Mouse (Mus musculus): ENCODE data around the gene Pck1. TPM values are rescaled to one million over a fixed set of nuclear protein-coding genes. Genes with fewer than 3 reads are reported as not detected.

Pck1 gene
- total and polyA plus RNA-seq, 3 experiments = 18.0 to 35.3 (median 20.5) TPM

DNA sequence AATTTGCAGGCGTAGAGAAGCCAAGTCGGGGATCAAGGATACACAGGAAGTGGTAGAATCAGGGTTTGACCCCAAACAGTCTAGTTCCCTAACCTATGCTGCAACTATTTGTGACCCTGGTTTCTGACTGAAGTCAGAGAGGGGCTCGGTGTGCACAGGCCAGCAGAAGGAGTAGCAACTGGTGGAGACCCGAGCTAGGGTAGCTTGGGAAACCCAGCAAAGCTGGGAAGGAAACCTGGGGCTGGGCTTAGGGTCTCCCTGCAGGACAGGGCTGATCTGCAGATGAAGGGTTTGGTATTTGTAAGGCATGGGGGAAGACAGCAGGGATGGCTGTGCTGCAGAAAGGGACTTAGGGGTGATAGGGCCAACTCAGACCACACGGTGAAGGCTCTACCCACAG is 24.6 kb downstream of the Pck1 start:
- H3K4me1 ChIP-seq (ENCODE audit: control insufficient read depth, insufficient read depth, low read length) = peaks cover 2% of the 10 kb centered on the region; the same call in 1 of the 2 replicates
- H3K27me3 ChIP-seq (ENCODE audit: control insufficient read depth, insufficient read depth, low read length) = no peaks in the 10 kb centered on the region
- no peak overlapping the region for H3K27ac ChIP-seq

DNA sequence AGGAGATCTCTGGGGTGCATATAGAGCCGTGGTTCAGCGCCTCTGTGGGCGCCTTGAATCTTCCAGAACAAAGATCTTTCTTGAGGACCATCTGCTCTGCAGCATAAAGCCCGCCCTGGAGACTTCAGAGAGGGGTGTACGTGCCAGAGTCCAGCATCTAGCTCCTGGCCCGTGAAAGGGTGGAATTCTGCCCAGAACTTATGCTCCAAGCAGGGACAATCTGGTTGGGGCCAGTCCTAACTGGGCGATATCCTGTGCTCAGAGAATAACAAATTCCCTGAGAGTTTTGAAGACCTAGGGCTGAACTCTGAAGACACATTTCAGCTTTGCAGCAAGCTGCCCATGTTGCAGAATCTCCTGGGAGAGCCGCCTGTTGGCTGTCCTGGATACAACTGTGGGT is 25.1 kb downstream of the Pck1 start:
- no peak overlapping the region for H3K4me3 ChIP-seq
- 59% methylated on average over 8 of the region's 8 CpGs for WGBS
- H3K9ac ChIP-seq (ENCODE audit: low read depth, low read length) = no peak overlapping the region
- no peaks in the 10 kb centered on the region for H3K27me3 ChIP-seq (ENCODE audit: control insufficient read depth, insufficient read depth, low read length)
- DNase-seq = no peak
- intact Hi-C loops (cut with DNase I) = loop anchor here (10.0 kb wide), 1 partner anchor 163 kb away; no protein-coding TSS in a partner anchor
- no peak overlapping the region for H3K27ac ChIP-seq
- no peaks in the 10 kb centered on the region for H3K79me2 ChIP-seq (replicated peaks; ENCODE audit: control insufficient read depth, insufficient read depth, low read length)
- peaks cover 2% of the 10 kb centered on the region; the same call in 1 of the 2 replicates for H3K4me1 ChIP-seq (ENCODE audit: control insufficient read depth, insufficient read depth, low read length)
- H3K36me3 ChIP-seq (ENCODE audit: control insufficient read depth, insufficient read depth, low read length) = no peaks in the 10 kb centered on the region
- TF ChIP-seq CTCF (IDR thresholded peaks at IDR 0.05) = no peak
- TF ChIP-seq POLR2A (IDR thresholded peaks at IDR 0.05; ENCODE audit: insufficient read depth, low read depth, low read length) = no peak
- no peak for TF ChIP-seq EP300 (IDR thresholded peaks at IDR 0.05; ENCODE audit: insufficient read depth, low read depth, low read length)

More for the DNA sequence above, 24.6 kb downstream of the Pck1 start:
- Histone ChIP-seq H3K36me3 (ENCODE audit: control insufficient read depth, insufficient read depth, low read length) (no peaks in the 10 kb centered on the region), H3K4me3 (no peak overlapping the region), H3K9ac (ENCODE audit: low read depth, low read length) (no peak overlapping the region), H3K79me2 (replicated peaks; ENCODE audit: control insufficient read depth, insufficient read depth, low read length) (no peaks in the 10 kb centered on the region)
- DNase-seq = no peak
- 70% methylated on average over 5 of the region's 5 CpGs for WGBS
- TF ChIP-seq POLR2A (IDR thresholded peaks at IDR 0.05; ENCODE audit: insufficient read depth, low read depth, low read length) (no peak), CTCF (IDR thresholded peaks at IDR 0.05) (no peak), EP300 (IDR thresholded peaks at IDR 0.05; ENCODE audit: insufficient read depth, low read depth, low read length) (no peak)
- intact Hi-C loops (cut with DNase I) = loop anchor here (10.0 kb wide), 1 partner anchor 163 kb away; no protein-coding TSS in a partner anchor

DNA sequence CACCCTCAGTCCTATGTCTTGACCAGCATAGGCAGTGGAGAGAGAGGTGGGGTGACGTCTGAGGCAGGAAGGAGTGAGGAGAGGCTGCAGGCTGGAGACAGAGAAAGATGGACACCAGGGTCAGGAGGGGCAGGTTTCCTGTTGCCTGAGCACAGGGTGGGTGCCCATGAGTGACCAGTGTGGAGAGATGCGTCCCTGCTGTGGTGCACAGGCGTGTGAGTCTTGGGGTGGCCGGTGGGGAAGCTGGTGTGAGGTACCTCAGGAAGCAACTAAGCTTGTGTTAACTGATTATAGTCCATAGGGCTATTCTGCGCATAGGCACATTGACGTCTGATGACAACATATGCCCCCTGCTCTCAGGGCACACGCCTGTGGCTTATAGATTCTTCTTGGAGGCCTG is 26.2 kb downstream of the Pck1 start:
- H3K9ac ChIP-seq (ENCODE audit: low read depth, low read length) = no peak overlapping the region
- no peak overlapping the region for H3K4me3 ChIP-seq
- H3K36me3 ChIP-seq (ENCODE audit: control insufficient read depth, insufficient read depth, low read length) = no peaks in the 10 kb centered on the region
- 80% methylated on average over 7 of the region's 7 CpGs for WGBS
- no peak for TF ChIP-seq POLR2A (IDR thresholded peaks at IDR 0.05; ENCODE audit: insufficient read depth, low read depth, low read length)
- TF ChIP-seq EP300 (IDR thresholded peaks at IDR 0.05; ENCODE audit: insufficient read depth, low read depth, low read length) = no peak
- no peak for TF ChIP-seq CTCF (IDR thresholded peaks at IDR 0.05)
- no peak overlapping the region for H3K27ac ChIP-seq
- intact Hi-C loops (cut with DNase I) = loop anchor here (10.0 kb wide), 1 partner anchor 164 kb away; no protein-coding TSS in a partner anchor
- no peaks in the 10 kb centered on the region for H3K4me1 ChIP-seq (ENCODE audit: control insufficient read depth, insufficient read depth, low read length)
- H3K27me3 ChIP-seq (ENCODE audit: control insufficient read depth, insufficient read depth, low read length) = no peaks in the 10 kb centered on the region
- no peak for DNase-seq
- H3K79me2 ChIP-seq (replicated peaks; ENCODE audit: control insufficient read depth, insufficient read depth, low read length) = no peaks in the 10 kb centered on the region

DNA sequence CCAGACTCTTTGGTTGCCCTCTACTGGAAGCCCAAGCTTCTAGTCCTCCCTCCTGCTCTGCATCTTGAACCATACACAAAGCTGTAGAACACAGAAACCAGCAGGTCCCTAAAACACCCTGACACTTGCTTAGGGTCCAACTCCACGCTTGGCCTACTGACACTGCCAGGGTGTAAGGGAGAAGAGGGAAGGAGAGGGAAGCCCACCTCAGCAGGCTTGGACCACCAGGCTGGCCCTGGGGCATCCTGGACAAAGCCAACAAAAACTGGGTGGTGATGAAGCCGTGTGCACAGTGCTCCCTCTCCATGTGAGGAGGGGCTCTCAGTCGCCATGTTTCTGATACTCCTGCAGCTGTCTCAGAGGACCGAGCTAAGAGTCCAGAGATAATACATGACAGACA is 27.2 kb downstream of the Pck1 start:
- no peak for TF ChIP-seq POLR2A (IDR thresholded peaks at IDR 0.05; ENCODE audit: insufficient read depth, low read depth, low read length)
- TF ChIP-seq CTCF (IDR thresholded peaks at IDR 0.05) = no peak
- TF ChIP-seq EP300 (IDR thresholded peaks at IDR 0.05; ENCODE audit: insufficient read depth, low read depth, low read length) = no peak
- Histone ChIP-seq H3K79me2 (replicated peaks; ENCODE audit: control insufficient read depth, insufficient read depth, low read length) (no peaks in the 10 kb centered on the region), H3K4me1 (ENCODE audit: control insufficient read depth, insufficient read depth, low read length) (no peaks in the 10 kb centered on the region), H3K9ac (ENCODE audit: low read depth, low read length) (no peak overlapping the region), H3K36me3 (ENCODE audit: control insufficient read depth, insufficient read depth, low read length) (no peaks in the 10 kb centered on the region), H3K27me3 (ENCODE audit: control insufficient read depth, insufficient read depth, low read length) (no peaks in the 10 kb centered on the region), H3K4me3 (no peak overlapping the region), H3K27ac (no peak overlapping the region)
- intact Hi-C loops (cut with DNase I) = no loop called here
- 77% methylated on average over 4 of the region's 4 CpGs for WGBS
- DNase-seq = no peak

DNA sequence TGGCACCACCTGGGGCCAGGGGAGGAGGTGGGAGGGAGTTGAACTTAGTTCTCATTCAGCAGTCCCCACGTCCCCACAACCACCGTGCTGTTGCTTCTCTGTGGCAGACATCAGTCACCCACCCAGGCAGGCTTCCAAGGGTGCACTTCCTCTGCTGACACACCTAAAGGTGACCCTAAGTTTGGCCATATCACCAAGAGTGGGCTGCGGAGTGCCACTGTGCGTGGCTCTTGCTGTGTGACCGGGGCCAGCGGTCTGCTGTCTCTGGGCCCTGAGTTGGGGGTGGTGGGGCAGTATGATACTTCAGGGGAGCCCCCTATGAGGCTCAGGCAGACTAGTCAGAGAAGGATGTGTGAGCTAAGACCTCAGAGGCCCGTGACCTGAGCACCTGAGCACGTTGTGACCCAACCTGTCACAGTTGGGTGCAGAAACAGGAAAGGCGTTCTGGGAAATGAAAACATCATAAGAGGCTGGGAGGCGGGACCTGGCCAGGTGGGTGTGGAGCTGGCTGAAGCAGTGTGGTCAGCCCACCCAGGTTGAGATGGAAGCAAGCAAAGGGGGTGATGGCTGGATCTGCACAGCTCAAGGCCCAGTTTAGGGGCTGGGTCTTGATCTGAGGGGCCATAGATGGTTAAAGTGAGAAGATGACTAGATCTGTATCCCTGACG is 28.0 kb downstream of the Pck1 start:
- Histone ChIP-seq H3K27me3 (ENCODE audit: control insufficient read depth, insufficient read depth, low read length) (no peaks in the 10 kb centered on the region), H3K4me1 (ENCODE audit: control insufficient read depth, insufficient read depth, low read length) (no peaks in the 10 kb centered on the region), H3K79me2 (replicated peaks; ENCODE audit: control insufficient read depth, insufficient read depth, low read length) (no peaks in the 10 kb centered on the region), H3K4me3 (no peak overlapping the region), H3K9ac (ENCODE audit: low read depth, low read length) (no peak overlapping the region), H3K36me3 (ENCODE audit: control insufficient read depth, insufficient read depth, low read length) (no peaks in the 10 kb centered on the region), H3K27ac (no peak overlapping the region)
- intact Hi-C loops (cut with DNase I) = no loop called here
- no peak for DNase-seq
- 83% methylated on average over 11 of the region's 11 CpGs for WGBS
- no peak for TF ChIP-seq CTCF (IDR thresholded peaks at IDR 0.05)

DNA sequence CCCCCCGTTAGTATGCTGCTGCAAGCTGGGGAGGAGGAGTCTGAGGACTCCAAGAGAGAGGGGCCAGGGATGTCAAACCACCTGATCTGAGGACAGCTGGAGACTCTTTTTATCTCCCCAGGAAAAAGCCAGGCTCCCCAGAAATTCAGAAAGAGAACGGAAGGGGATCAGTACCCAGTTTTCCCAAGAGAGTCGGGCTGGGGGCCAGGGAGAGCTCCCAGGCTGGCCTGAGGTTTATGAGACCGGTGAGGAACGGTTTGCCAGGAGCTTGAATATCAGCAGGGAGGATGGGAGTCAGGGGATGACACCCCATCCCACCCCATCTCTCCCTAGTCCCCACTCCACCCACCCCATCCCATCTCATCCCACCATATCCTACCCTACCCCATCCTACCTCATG is 28.6 kb downstream of the Pck1 start:
- TF ChIP-seq EP300 (IDR thresholded peaks at IDR 0.05; ENCODE audit: insufficient read depth, low read depth, low read length) = no peak
- TF ChIP-seq CTCF (IDR thresholded peaks at IDR 0.05) = no peak
- no peak for TF ChIP-seq POLR2A (IDR thresholded peaks at IDR 0.05; ENCODE audit: insufficient read depth, low read depth, low read length)

More for the DNA sequence above, 28.6 kb downstream of the Pck1 start:
- H3K27me3 ChIP-seq (ENCODE audit: control insufficient read depth, insufficient read depth, low read length) = no peaks in the 10 kb centered on the region
- no peaks in the 10 kb centered on the region for H3K79me2 ChIP-seq (replicated peaks; ENCODE audit: control insufficient read depth, insufficient read depth, low read length)
- no peaks in the 10 kb centered on the region for H3K36me3 ChIP-seq (ENCODE audit: control insufficient read depth, insufficient read depth, low read length)
- intact Hi-C loops (cut with DNase I) = no loop called here
- no peak for DNase-seq
- no peak overlapping the region for H3K27ac ChIP-seq
- H3K4me3 ChIP-seq = no peak overlapping the region
- H3K4me1 ChIP-seq (ENCODE audit: control insufficient read depth, insufficient read depth, low read length) = no peaks in the 10 kb centered on the region
- 60% methylated on average over 5 of the region's 5 CpGs for WGBS
- no peak overlapping the region for H3K9ac ChIP-seq (ENCODE audit: low read depth, low read length)

Data from heart, adult 2 months (tissue).